Mouse (Mus musculus) midbrain, embryonic 12.5 days (tissue): ENCODE data around the gene Pabpn1l. TPM values are rescaled to one million over a fixed set of nuclear protein-coding genes. Genes with fewer than 3 reads are reported as not detected.
"Not testable (repeated sequence)": the region's sequence is repeated elsewhere in the genome, so short reads cannot be mapped to it uniquely, and the experiment has no call there.

Experiments
- ATAC-seq: fragments of 200-750 bp; cut with Nextera tagmentation; 2 replicates; pipeline ENCODE4 v1.8.0; 2017; ENCODE audit warnings: low read depth, moderate TSS enrichment, moderate library complexity; ENCODE audit not compliant: low FRiP score
- H3K27ac ChIP-seq: fragments of 300-500 bp; sonication (generic); replicated peaks from 2 replicates; pipeline ENCODE4 v1.5.1; 2016; ENCODE audit warnings: mild to moderate bottlenecking
- H3K27me3 ChIP-seq: fragments of 300-500 bp; sonication (generic); 2 replicates; pipeline ENCODE4 v1.6.1; 2016; ENCODE audit warnings: mild to moderate bottlenecking
- H3K36me3 ChIP-seq: fragments of 300-500 bp; sonication (generic); 2 replicates; pipeline ENCODE4 v1.6.1; 2016
- H3K4me1 ChIP-seq: fragments of 300-500 bp; sonication (generic); 2 replicates; pipeline ENCODE4 v1.6.1; 2016
- H3K4me2 ChIP-seq: fragments of 300-500 bp; sonication (generic); replicated peaks from 2 replicates; pipeline ENCODE4 v1.6.1; 2016; ENCODE audit warnings: mild to moderate bottlenecking, moderate library complexity
- H3K4me3 ChIP-seq: fragments of 300-500 bp; sonication (generic); 2 replicates; pipeline ENCODE4 v1.5.1; 2016; ENCODE audit warnings: mild to moderate bottlenecking
- H3K9ac ChIP-seq: fragments of 300-500 bp; sonication (generic); replicated peaks from 2 replicates; pipeline ENCODE4 v1.6.1; 2016; ENCODE audit warnings: mild to moderate bottlenecking, moderate library complexity
- H3K9me3 ChIP-seq: fragments of 300-500 bp; sonication (generic); 2 replicates; pipeline ENCODE4 v1.6.1; 2016; ENCODE audit warnings: mild to moderate bottlenecking
- WGBS: fragments of 180-500 bp; shearing (Covaris S2); methylation state at CpG from one replicate; pipeline ENCODE4 v1.1.7; 2016; 5-methylcytosine and 5-hydroxymethylcytosine counted together
- polyA plus RNA-seq: library from polyadenylated mRNA; unstranded; fragments of >200 nt; fragmentation: Nextera tagmentation; extraction: Ambion mirVana; gene quantifications from 2 replicates; pipeline ENCODE4 v1.2.1, GENCODE M21; 2016

Pabpn1l gene
- polyA plus RNA-seq, 1 experiment from 2014 or later, result not detected

DNA sequence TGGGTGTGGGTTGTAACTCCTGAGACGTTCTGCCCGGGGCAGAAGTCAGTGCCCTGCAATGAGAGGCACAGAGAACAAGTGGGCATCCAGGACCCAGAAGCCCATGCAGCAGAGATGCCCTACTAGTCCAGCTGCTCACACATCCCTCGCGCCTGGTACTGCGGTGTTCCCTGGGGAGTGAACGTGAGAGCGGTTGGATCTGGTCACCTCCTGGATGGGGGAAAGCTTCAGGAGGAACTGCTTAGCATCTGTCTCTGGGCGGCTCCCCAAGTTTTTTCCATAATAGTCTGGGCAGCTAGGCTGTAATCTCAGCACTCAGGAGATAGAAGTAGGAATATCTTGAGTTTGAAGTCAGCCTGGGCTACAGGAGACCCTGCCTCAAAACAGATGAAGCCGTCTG lies 37.6 kb downstream of the Pabpn1l start:
- no peaks in the 10 kb centered on the region for H3K9me3 ChIP-seq
- no peak overlapping the region for H3K27ac ChIP-seq
- no peaks in the 10 kb centered on the region for H3K36me3 ChIP-seq
- H3K4me3 ChIP-seq, result no peak overlapping the region
- no peak overlapping the region for H3K4me2 ChIP-seq
- no peaks in the 10 kb centered on the region for H3K27me3 ChIP-seq
- ATAC-seq, result no peak
- H3K4me1 ChIP-seq, result peaks cover 5% of the 10 kb centered on the region; the same call in 1 of the 2 replicates
- 82% methylated on average over 9 of the region's 9 CpGs for WGBS
- no peak overlapping the region for H3K9ac ChIP-seq

DNA sequence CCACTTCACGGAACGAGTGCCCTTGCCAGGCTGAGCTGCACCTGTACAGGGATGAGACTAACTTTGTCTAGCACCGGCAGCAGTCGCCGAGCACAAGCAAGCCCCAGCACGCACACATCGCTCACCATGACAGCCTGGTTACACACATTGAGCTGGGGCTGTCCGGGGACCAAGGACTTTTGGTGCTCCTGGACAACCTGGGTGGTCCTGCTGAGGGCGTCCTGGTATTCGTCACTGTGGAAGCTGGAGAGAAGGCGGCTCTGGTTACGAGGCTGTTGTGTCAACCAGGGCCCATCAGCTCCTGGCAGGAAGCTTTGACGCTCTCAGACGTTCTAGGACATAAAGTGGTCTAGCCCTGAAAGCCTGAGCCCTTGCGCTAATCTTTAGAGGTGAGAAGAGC lies 41.6 kb downstream of the Pabpn1l start:
- Histone ChIP-seq H3K9me3 (no peaks in the 10 kb centered on the region), H3K4me3 (no peak overlapping the region), H3K36me3 (no peaks in the 10 kb centered on the region), H3K27me3 (no peaks in the 10 kb centered on the region), H3K27ac (no peak overlapping the region), H3K4me2 (no peak overlapping the region), H3K9ac (no peak overlapping the region), H3K4me1 (peaks cover 17% of the 10 kb centered on the region)
- WGBS, result 86% methylated on average over 15 of the region's 15 CpGs
- ATAC-seq, result no peak

DNA sequence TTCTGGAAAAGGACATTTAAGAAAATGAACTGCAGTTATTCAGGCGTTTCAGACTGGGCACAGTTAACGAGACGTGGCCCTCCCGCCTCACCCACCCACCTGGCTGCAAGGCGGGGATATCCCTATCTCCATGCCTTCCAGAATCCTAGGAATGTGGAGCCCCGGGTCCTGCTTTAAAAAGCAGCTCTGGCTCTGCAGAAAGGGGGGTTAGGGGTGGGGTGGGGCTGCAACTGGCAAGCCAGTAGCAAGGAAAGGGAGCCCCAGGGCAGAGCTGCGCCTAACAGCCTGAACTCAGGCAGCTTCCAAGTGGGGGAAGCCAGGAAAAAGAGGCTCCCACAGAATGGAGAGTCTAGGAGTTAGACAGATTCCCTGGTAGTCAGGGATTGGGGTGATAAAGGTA lies 43.3 kb downstream of the Pabpn1l start:
- H3K27me3 ChIP-seq, result no peaks in the 10 kb centered on the region
- H3K27ac ChIP-seq, result no peak overlapping the region
- ATAC-seq, result no peak
- H3K36me3 ChIP-seq, result 0 out of 2 replicates have a peak, but pooled peaks cover 3% of the 10 kb centered on the region
- H3K9ac ChIP-seq, result no peak overlapping the region
- 40% methylated on average over 7 of the region's 7 CpGs for WGBS
- peaks cover 28% of the 10 kb centered on the region for H3K4me1 ChIP-seq
- no peak overlapping the region for H3K4me2 ChIP-seq
- no peaks in the 10 kb centered on the region for H3K9me3 ChIP-seq
- no peak overlapping the region for H3K4me3 ChIP-seq

DNA sequence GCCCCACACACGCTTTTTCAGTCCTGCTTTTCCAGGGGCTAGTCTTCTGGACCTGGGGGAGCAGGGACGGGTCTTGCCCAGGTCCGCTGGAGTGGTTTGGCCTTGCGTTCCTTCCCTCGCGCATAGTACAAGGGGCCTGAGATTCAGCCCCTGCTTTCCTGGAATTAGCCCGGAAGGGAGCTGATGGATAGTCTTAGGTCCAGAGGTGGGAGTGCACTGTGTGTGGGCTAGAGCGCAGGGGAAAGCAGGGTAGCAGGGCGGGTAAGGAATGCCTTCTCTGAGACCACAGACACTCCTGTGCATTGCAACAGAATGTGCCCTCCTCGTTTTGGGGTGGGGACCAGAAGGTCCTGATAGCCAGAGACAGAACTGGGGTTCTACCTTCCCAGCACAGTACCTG lies 45.4 kb downstream of the Pabpn1l start:
- Histone ChIP-seq H3K36me3 (peaks cover 15% of the 10 kb centered on the region), H3K4me2 (peak overlapping the region; percentile 83), H3K9me3 (no peaks in the 10 kb centered on the region), H3K27me3 (no peaks in the 10 kb centered on the region), H3K9ac (peak overlapping the region; percentile 87; the same call in 1 of the 2 replicates), H3K4me1 (peaks cover 38% of the 10 kb centered on the region), H3K27ac (no peak overlapping the region), H3K4me3 (peak overlapping the region; percentile 64)
- ATAC-seq, result peak; percentile 42
- WGBS, result 38% methylated on average over 10 of the region's 10 CpGs

GRCm38 (mm10) chr8:122576648-122577022 lies 45.9 kb downstream of the Pabpn1l start, which contains the start of gene Aprt:
TSS of gene Aprt (minus strand) at chr8:122576909.
- Histone ChIP-seq H3K4me3 (peak within 1 kb of the TSS; percentile 64), H3K36me3 (peaks cover 20% of the 10 kb centered on the region), H3K9ac (peak within 1 kb of the TSS; percentile 87), H3K4me1 (peaks cover 38% of the 10 kb centered on the region), H3K4me2 (peak within 1 kb of the TSS; percentile 83), H3K9me3 (no peaks in the 10 kb centered on the region), H3K27ac (no peak within 1 kb of the TSS), H3K27me3 (no peaks in the 10 kb centered on the region)
- under 1% methylated on average over 38 of the region's 39 CpGs for WGBS
- ATAC-seq, result peak; percentile 88

DNA sequence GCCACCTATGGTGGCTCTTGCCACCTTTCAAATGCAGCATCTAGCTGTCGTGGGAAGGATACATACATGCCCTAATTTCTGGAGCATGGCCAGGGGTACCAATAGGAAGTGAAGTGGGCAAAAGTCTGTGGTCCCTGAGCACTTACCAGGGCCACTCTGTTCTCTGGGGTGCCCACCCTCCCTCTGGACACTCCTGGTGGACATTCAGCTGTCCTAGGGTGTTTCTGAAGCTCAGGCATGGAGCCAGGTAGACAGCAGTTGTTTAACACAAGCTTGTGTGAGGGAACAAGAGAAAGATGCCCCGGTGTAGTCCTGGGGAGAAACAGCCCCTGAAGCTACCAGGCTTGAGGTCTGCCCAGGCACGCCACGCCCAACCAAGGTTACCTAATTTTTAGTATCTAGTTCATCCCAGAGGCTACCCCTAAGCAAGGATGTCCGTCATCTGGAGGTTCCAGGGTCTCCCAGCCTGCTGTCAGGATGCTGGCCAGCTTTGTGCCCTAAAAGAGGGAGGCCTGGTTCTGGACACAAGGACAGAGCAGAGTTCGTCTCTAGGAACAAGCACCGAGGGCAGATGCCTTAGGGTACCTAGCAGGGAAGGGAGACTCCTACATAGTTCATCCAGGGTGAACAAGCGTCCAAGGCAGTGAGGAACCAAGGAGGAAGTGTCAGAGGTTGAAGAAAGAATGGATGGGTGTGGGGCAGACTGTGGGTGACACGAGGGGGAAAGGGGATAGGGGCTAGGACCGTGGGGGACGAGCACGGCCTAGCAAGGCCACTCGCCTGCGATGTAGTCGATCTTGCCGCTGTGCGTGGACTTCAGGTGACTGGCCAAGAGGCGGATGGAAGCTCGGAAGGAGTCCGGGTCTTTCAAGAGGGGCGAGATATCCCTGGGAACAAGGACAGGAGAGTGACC lies 46.5 kb downstream of the Pabpn1l start:
- Histone ChIP-seq H3K27me3 (no peaks in the 10 kb centered on the region), H3K4me3 (peak overlapping the region; percentile 64), H3K4me2 (peak overlapping the region; percentile 83), H3K27ac (no peak overlapping the region), H3K36me3 (peaks cover 26% of the 10 kb centered on the region), H3K9ac (peak overlapping the region; percentile 87), H3K9me3 (no peaks in the 10 kb centered on the region), H3K4me1 (peaks cover 38% of the 10 kb centered on the region)
- ATAC-seq, result 0 out of 2 replicates have a peak, but pooled peaks have one; percentile 5
- 19% methylated on average over 21 of the region's 21 CpGs for WGBS

DNA sequence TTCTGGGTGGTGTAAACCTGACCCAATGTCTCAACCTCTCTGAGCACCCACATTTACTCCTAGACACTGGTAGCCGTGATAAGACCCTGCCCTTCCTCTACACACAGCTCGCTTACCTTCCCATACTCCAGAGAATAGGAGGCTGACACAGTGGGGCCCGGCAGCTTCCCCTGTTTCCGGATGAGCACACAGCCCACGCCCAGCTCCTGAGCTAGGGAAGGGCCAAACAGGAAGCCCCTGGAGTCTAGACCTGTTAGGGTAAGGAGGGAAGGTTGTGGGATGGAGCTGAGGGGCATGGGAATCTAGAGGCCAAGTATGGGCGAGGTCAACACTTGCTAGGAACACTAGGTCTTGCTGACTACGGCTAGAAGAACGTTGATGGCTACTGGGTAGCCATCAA lies 47.3 kb downstream of the Pabpn1l start:
- Histone ChIP-seq H3K27ac (no peak overlapping the region), H3K9me3 (no peaks in the 10 kb centered on the region), H3K9ac (0 out of 2 replicates have a peak overlapping the region, but pooled peaks have one; percentile 87), H3K4me1 (peaks cover 38% of the 10 kb centered on the region), H3K4me3 (peak overlapping the region; percentile 64), H3K4me2 (peak overlapping the region; percentile 83), H3K36me3 (peaks cover 33% of the 10 kb centered on the region), H3K27me3 (no peaks in the 10 kb centered on the region)
- no peak for ATAC-seq
- 82% methylated on average over 8 of the region's 8 CpGs for WGBS

GRCm38 (mm10) chr8:122574667-122575251 lies 47.8 kb downstream of the Pabpn1l start:
- no peaks in the 10 kb centered on the region for H3K27me3 ChIP-seq
- peaks cover 38% of the 10 kb centered on the region for H3K4me1 ChIP-seq
- no peak overlapping the region for H3K4me3 ChIP-seq
- H3K9ac ChIP-seq, result no peak overlapping the region
- 60% methylated on average over 10 of the region's 10 CpGs for WGBS
- peaks cover 38% of the 10 kb centered on the region for H3K36me3 ChIP-seq
- no peaks in the 10 kb centered on the region for H3K9me3 ChIP-seq
- peak overlapping the region; percentile 83; the same call in 1 of the 2 replicates for H3K4me2 ChIP-seq
- ATAC-seq, result no peak
- H3K27ac ChIP-seq, result no peak overlapping the region; the same call in 1 of the 2 replicates

GRCm38 (mm10) chr8:122574264-122574663 lies 48.3 kb downstream of the Pabpn1l start:
- H3K27me3 ChIP-seq, result no peaks in the 10 kb centered on the region
- no peak for ATAC-seq
- 65% methylated on average over 3 of the region's 3 CpGs for WGBS
- H3K4me1 ChIP-seq, result peaks cover 42% of the 10 kb centered on the region
- H3K4me3 ChIP-seq, result no peak overlapping the region
- H3K9ac ChIP-seq, result no peak overlapping the region
- no peak overlapping the region for H3K27ac ChIP-seq
- H3K4me2 ChIP-seq, result no peak overlapping the region
- H3K9me3 ChIP-seq, result no peaks in the 10 kb centered on the region
- peaks cover 39% of the 10 kb centered on the region for H3K36me3 ChIP-seq

- no peak overlapping the region for H3K4me3 ChIP-seq
- H3K27me3 ChIP-seq, result no peaks in the 10 kb centered on the region
- ATAC-seq, result no peak
- no peak overlapping the region for H3K9ac ChIP-seq
- peaks cover 49% of the 10 kb centered on the region for H3K4me1 ChIP-seq
- no peak overlapping the region for H3K4me2 ChIP-seq
- H3K9me3 ChIP-seq, result no peaks in the 10 kb centered on the region
- H3K36me3 ChIP-seq, result peaks cover 39% of the 10 kb centered on the region
- peak overlapping the region; percentile 11 for H3K27ac ChIP-seq
- WGBS, result 53% methylated on average over 9 of the region's 9 CpGs
These were observed 49.0 kb downstream of the Pabpn1l start for GRCm38 (mm10) chr8:122573577-122573976.

DNA sequence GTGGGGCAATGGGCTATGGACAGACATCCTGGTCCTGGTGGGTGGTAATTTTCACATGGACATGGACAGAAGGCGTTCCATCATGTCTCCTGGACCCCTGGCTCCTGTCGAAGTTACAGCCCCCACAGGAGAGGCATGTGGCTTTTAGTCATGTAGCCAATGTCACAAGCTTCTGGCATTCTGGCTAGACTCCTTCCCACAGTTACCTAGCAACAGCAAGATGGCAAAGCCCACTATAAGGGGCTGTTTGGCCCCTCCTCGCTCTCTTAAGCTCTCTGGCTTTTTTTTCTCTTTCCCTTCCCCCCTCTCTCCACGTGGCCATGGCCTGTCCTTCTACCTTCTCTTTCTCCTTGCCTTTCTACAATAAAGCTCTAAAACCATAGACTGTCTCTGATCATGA lies 49.4 kb downstream of the Pabpn1l start:
- H3K4me2 ChIP-seq, H3K9ac ChIP-seq, H3K27me3 ChIP-seq, ATAC-seq, H3K9me3 ChIP-seq, H3K4me3 ChIP-seq: not testable (repeated sequence)
- WGBS, result 25% methylated on average over 4 of the region's 4 CpGs
- Histone ChIP-seq H3K4me1 (peaks cover 53% of the 10 kb centered on the region), H3K27ac (peak overlapping the region; percentile 11), H3K36me3 (peaks cover 39% of the 10 kb centered on the region)

DNA sequence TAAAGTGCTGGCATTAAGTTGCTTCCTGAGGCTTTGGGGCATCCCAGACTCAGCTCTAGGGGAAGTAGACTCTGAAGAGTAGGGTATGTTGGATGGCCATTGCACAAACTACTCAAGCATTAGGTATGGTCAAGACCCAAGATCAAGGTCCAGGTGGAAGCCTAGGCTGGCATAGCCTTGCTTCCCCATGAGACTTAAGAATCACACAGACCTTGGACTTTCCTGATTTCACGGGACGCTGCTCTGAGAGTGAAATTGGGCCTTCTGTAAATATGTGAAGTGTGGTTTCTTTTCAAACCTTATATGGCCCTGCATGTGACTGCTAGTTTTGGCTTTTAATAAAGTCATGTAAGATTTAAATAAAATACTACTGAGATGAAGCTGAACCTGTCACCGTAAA lies 49.8 kb downstream of the Pabpn1l start:
- no peak overlapping the region for H3K4me3 ChIP-seq
- no peak overlapping the region for H3K4me2 ChIP-seq
- 91% methylated on average over 3 of the region's 3 CpGs for WGBS
- no peaks in the 10 kb centered on the region for H3K9me3 ChIP-seq
- H3K4me1 ChIP-seq, result peaks cover 54% of the 10 kb centered on the region
- 0 out of 2 replicates have a peak overlapping the region, but pooled peaks have one; percentile 11 for H3K27ac ChIP-seq
- ATAC-seq, result no peak
- peaks cover 39% of the 10 kb centered on the region for H3K36me3 ChIP-seq
- H3K9ac ChIP-seq, result no peak overlapping the region
- H3K27me3 ChIP-seq, result no peaks in the 10 kb centered on the region
